Mouse (Mus musculus) macrophage (primary cell): ENCODE data around the gene Gadd45g. TPM values are rescaled to one million over a fixed set of nuclear protein-coding genes. Genes with fewer than 3 reads are reported as not detected.

Source experiments
- H3K27ac ChIP-seq: fragments of 350-480 bp; formaldehyde crosslinking; 2 replicates; pipeline ENCODE4 v1.9.0; 2021
- H3K36me3 ChIP-seq: fragments of 350-480 bp; formaldehyde crosslinking; 2 replicates; pipeline ENCODE4 v1.9.0; 2021; ENCODE audit errors: inconsistent target
- H3K4me3 ChIP-seq: fragments of 350-480 bp; formaldehyde crosslinking; 2 replicates; pipeline ENCODE4 v1.9.0; 2021; ENCODE audit errors: inconsistent target
- H3K79me2 ChIP-seq: fragments of 350-480 bp; formaldehyde crosslinking; 2 replicates; pipeline ENCODE4 v1.9.0; 2021; ENCODE audit errors: inconsistent target
- WGBS: methylation state at CpG from one replicate; pipeline ENCODE4 v1.1.7; 2026; ENCODE audit warnings: inconsistent platforms; ENCODE audit not compliant: missing documents; 5-methylcytosine and 5-hydroxymethylcytosine counted together
- polyA plus RNA-seq: library from polyadenylated mRNA; stranded (reverse); fragments of 250-400 nt; gene quantifications from 3 replicates; pipeline ENCODE4 v1.2.4, GENCODE M21; 2018; ENCODE audit warnings: inconsistent platforms
- total RNA-seq, 78 experiments: library from RNA; depleted of rRNA; stranded (reverse); fragments of 250-400 nt; gene quantifications; 1 replicate in 9 of 78; 2 replicates in 24 of 78; 3 replicates in 43 of 78; 4 replicates in 2 of 78; pipeline ENCODE4 v1.2.4; 2018; ENCODE audit warnings: inconsistent platforms in 56 of 78

Gadd45g gene
- total RNA-seq (2018; cell fraction: chromatin; rRNA removed) = 10 to 100 TPM in 15 of 26 experiments, 1 to 10 TPM in 11; 3.1 to 36.8 (median 11.1) TPM
- total RNA-seq (2018; cell fraction: cytosol; rRNA removed) = 10 to 100 TPM in 10 of 26 experiments, 1 to 10 TPM in 16; 4.8 to 28.2 (median 9.3) TPM
- 10 to 100 TPM in 16 of 26 experiments, 1 to 10 TPM in 10; 3.4 to 69.6 (median 11.5) TPM for total RNA-seq (2018; cell fraction: nucleus; rRNA removed)
- polyA plus RNA-seq = 8.9 to 19.9 TPM (median 10.3 TPM) in 3 replicates

- no peaks in the 10 kb centered on the region for H3K36me3 ChIP-seq
- H3K79me2 ChIP-seq = peaks cover 12% of the 10 kb centered on the region
- peak within 1 kb of the TSS; percentile 79 for H3K27ac ChIP-seq
- H3K4me3 ChIP-seq = peak within 1 kb of the TSS; percentile 69
- under 1% methylated on average over 31 of the region's 31 CpGs for WGBS
Observed at GRCm38 (mm10) chr13:51846301-51846867, at the start of gene Gadd45g. TSS of gene Gadd45g (plus strand) at chr13:51846678.

- Histone ChIP-seq H3K4me3 (no peak overlapping the region), H3K79me2 (no peaks in the 10 kb centered on the region), H3K36me3 (no peaks in the 10 kb centered on the region), H3K27ac (no peak overlapping the region)
- 73% methylated on average over 8 of the region's 8 CpGs for WGBS
Observed at GRCm38 (mm10) chr13:51797899-51798746, 48.4 kb upstream of the Gadd45g start.

GRCm38 (mm10) chr13:51799735-51800522 lies 46.5 kb upstream of the Gadd45g start:
- no peaks in the 10 kb centered on the region for H3K36me3 ChIP-seq
- H3K4me3 ChIP-seq = no peak overlapping the region
- WGBS = 80% methylated on average over 16 of the region's 16 CpGs
- no peaks in the 10 kb centered on the region for H3K79me2 ChIP-seq
- H3K27ac ChIP-seq = no peak overlapping the region

GRCm38 (mm10) chr13:51800921-51801320 lies 45.6 kb upstream of the Gadd45g start:
- Histone ChIP-seq H3K79me2 (no peaks in the 10 kb centered on the region), H3K4me3 (no peak overlapping the region), H3K27ac (peak overlapping the region; percentile 28), H3K36me3 (no peaks in the 10 kb centered on the region)
- 31% methylated on average over 9 of the region's 9 CpGs for WGBS

- H3K4me3 ChIP-seq = no peak overlapping the region
- 85% methylated on average over 4 of the region's 4 CpGs for WGBS
- no peaks in the 10 kb centered on the region for H3K36me3 ChIP-seq
- no peak overlapping the region for H3K27ac ChIP-seq
- no peaks in the 10 kb centered on the region for H3K79me2 ChIP-seq
Observed at GRCm38 (mm10) chr13:51805634-51806033, 40.8 kb upstream of the Gadd45g start.

- WGBS = 91% methylated on average over 14 of the region's 15 CpGs
- no peaks in the 10 kb centered on the region for H3K79me2 ChIP-seq
- no peak overlapping the region for H3K4me3 ChIP-seq
- H3K27ac ChIP-seq = no peak overlapping the region
- H3K36me3 ChIP-seq = no peaks in the 10 kb centered on the region
Observed at GRCm38 (mm10) chr13:51806220-51806619, 40.3 kb upstream of the Gadd45g start.

- H3K36me3 ChIP-seq = no peaks in the 10 kb centered on the region
- H3K4me3 ChIP-seq = no peak overlapping the region
- WGBS = 93% methylated on average over 12 of the region's 12 CpGs
- H3K27ac ChIP-seq = no peak overlapping the region
- no peaks in the 10 kb centered on the region for H3K79me2 ChIP-seq
Observed at GRCm38 (mm10) chr13:51808141-51808540, 38.3 kb upstream of the Gadd45g start.

- H3K79me2 ChIP-seq = no peaks in the 10 kb centered on the region
- no peak overlapping the region for H3K27ac ChIP-seq
- WGBS = 67% methylated on average over 10 of the region's 10 CpGs
- no peak overlapping the region for H3K4me3 ChIP-seq
- no peaks in the 10 kb centered on the region for H3K36me3 ChIP-seq
Observed at GRCm38 (mm10) chr13:51813621-51814615, 32.6 kb upstream of the Gadd45g start.

GRCm38 (mm10) chr13:51814646-51815045 lies 31.8 kb upstream of the Gadd45g start:
- 88% methylated on average over 6 of the region's 6 CpGs for WGBS
- H3K27ac ChIP-seq = no peak overlapping the region
- H3K4me3 ChIP-seq = no peak overlapping the region
- H3K79me2 ChIP-seq = no peaks in the 10 kb centered on the region
- H3K36me3 ChIP-seq = no peaks in the 10 kb centered on the region

- H3K4me3 ChIP-seq = no peak overlapping the region
- WGBS = 22% methylated on average over 9 of the region's 9 CpGs
- no peaks in the 10 kb centered on the region for H3K79me2 ChIP-seq
- no peaks in the 10 kb centered on the region for H3K36me3 ChIP-seq
- H3K27ac ChIP-seq = no peak overlapping the region
Observed at GRCm38 (mm10) chr13:51815865-51816504, 30.5 kb upstream of the Gadd45g start.

- 92% methylated on average over 5 of the region's 5 CpGs for WGBS
- no peaks in the 10 kb centered on the region for H3K79me2 ChIP-seq
- H3K4me3 ChIP-seq = no peak overlapping the region
- no peaks in the 10 kb centered on the region for H3K36me3 ChIP-seq
- H3K27ac ChIP-seq = no peak overlapping the region
Observed at GRCm38 (mm10) chr13:51816559-51817041, 29.9 kb upstream of the Gadd45g start.

- Histone ChIP-seq H3K36me3 (no peaks in the 10 kb centered on the region), H3K27ac (no peak overlapping the region), H3K79me2 (no peaks in the 10 kb centered on the region), H3K4me3 (no peak overlapping the region)
- WGBS = 55% methylated on average over 6 of the region's 6 CpGs
Observed at GRCm38 (mm10) chr13:51818170-51818943, 28.1 kb upstream of the Gadd45g start.
